Mouse (Mus musculus): ENCODE results near the gene Gla. TPM values are rescaled to one million over a fixed set of nuclear protein-coding genes. Genes with fewer than 3 reads are reported as not detected.

Gene Gla
- polyA plus RNA-seq, 1 experiment from 2014 or later, result 3.0 TPM

- Histone ChIP-seq H3K4me3 (ENCODE audit: low read depth, low read length) (no peak overlapping the region), H3K9ac (no peak overlapping the region), H3K9me3 (ENCODE audit: low read depth, low read length) (no peaks in the 10 kb centered on the region), H3K27me3 (ENCODE audit: insufficient read depth, low read length) (no peaks in the 10 kb centered on the region), H3K4me1 (ENCODE audit: insufficient read depth) (no peaks in the 10 kb centered on the region), H3K4me2 (no peak overlapping the region), H3K27ac (ENCODE audit: low read depth) (no peak overlapping the region), H3K36me3 (ENCODE audit: insufficient read depth) (no peaks in the 10 kb centered on the region)
- DNase-seq, result no peak
- WGBS, result 46% methylated on average over 3 of the region's 3 CpGs
- no peak for ATAC-seq (ENCODE audit: insufficient read depth)
- TF ChIP-seq CTCF (IDR thresholded peaks at IDR 0.05; ENCODE audit: low read depth), result no peak
Observed at GRCm38 (mm10) chrX:134635111-134635510, 34.2 kb upstream of the Gla start.

DNA sequence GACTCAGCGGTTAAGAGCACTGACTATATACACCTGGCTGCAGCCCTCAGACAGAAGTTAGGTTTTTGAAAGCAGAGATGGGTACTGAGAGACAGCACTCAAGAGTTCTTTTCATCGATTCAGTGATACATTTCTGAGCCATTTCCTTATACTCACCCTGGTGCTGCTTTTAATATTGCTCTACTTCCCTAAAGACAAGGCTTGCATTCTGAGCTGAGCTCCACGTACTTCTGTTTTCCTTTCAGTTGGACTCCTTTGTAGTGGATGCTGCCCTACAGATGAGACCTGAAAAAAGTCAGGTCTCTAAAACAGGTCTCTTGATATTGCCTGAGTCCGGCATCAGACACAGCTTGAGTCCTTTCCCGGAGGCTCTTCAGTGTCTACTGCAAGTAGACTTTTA, 31.8 kb upstream of the Gla start:
- ATAC-seq (ENCODE audit: insufficient read depth), result no peak
- no peak for DNase-seq
- no peak overlapping the region for H3K27ac ChIP-seq (ENCODE audit: low read depth)

GRCm38 (mm10) chrX:134628200-134628599, 27.3 kb upstream of the Gla start:
- no peak overlapping the region for H3K9ac ChIP-seq
- no peaks in the 10 kb centered on the region for H3K27me3 ChIP-seq (ENCODE audit: insufficient read depth, low read length)
- H3K4me2 ChIP-seq, result no peak overlapping the region
- WGBS, result 62% methylated on average over 2 of the region's 2 CpGs
- DNase-seq, result no peak
- ATAC-seq (ENCODE audit: insufficient read depth), result no peak
- H3K9me3 ChIP-seq (ENCODE audit: low read depth, low read length), result no peaks in the 10 kb centered on the region
- no peaks in the 10 kb centered on the region for H3K36me3 ChIP-seq (ENCODE audit: insufficient read depth)
- no peak for TF ChIP-seq CTCF (IDR thresholded peaks at IDR 0.05; ENCODE audit: low read depth)
- H3K4me1 ChIP-seq (ENCODE audit: insufficient read depth), result no peaks in the 10 kb centered on the region
- no peak overlapping the region for H3K27ac ChIP-seq (ENCODE audit: low read depth)
- H3K4me3 ChIP-seq (ENCODE audit: low read depth, low read length), result no peak overlapping the region

More for the DNA sequence above, 31.8 kb upstream of the Gla start:
- Histone ChIP-seq H3K4me3 (ENCODE audit: low read depth, low read length) (no peak overlapping the region), H3K4me1 (ENCODE audit: insufficient read depth) (no peaks in the 10 kb centered on the region), H3K9ac (no peak overlapping the region), H3K27me3 (ENCODE audit: insufficient read depth, low read length) (no peaks in the 10 kb centered on the region), H3K36me3 (ENCODE audit: insufficient read depth) (no peaks in the 10 kb centered on the region), H3K9me3 (ENCODE audit: low read depth, low read length) (no peaks in the 10 kb centered on the region), H3K4me2 (no peak overlapping the region)
- 90% methylated on average over 5 of the region's 5 CpGs for WGBS
- no peak for TF ChIP-seq CTCF (IDR thresholded peaks at IDR 0.05; ENCODE audit: low read depth)

GRCm38 (mm10) chrX:134623350-134623749, 22.4 kb upstream of the Gla start:
- Histone ChIP-seq H3K4me1 (ENCODE audit: insufficient read depth) (no peaks in the 10 kb centered on the region), H3K4me3 (ENCODE audit: low read depth, low read length) (no peak overlapping the region), H3K27ac (ENCODE audit: low read depth) (no peak overlapping the region), H3K4me2 (no peak overlapping the region), H3K36me3 (ENCODE audit: insufficient read depth) (no peaks in the 10 kb centered on the region), H3K9me3 (ENCODE audit: low read depth, low read length) (no peaks in the 10 kb centered on the region), H3K9ac (no peak overlapping the region), H3K27me3 (ENCODE audit: insufficient read depth, low read length) (no peaks in the 10 kb centered on the region)
- DNase-seq (no peak), ATAC-seq (ENCODE audit: insufficient read depth) (no peak)
- TF ChIP-seq CTCF (IDR thresholded peaks at IDR 0.05; ENCODE audit: low read depth), result no peak
- 49% methylated on average over 4 of the region's 4 CpGs for WGBS

GRCm38 (mm10) chrX:134621685-134622084, 20.8 kb upstream of the Gla start:
- Histone ChIP-seq H3K9ac (no peak overlapping the region), H3K4me3 (ENCODE audit: low read depth, low read length) (no peak overlapping the region), H3K27ac (ENCODE audit: low read depth) (no peak overlapping the region), H3K36me3 (ENCODE audit: insufficient read depth) (no peaks in the 10 kb centered on the region), H3K4me1 (ENCODE audit: insufficient read depth) (no peaks in the 10 kb centered on the region), H3K27me3 (ENCODE audit: insufficient read depth, low read length) (no peaks in the 10 kb centered on the region), H3K4me2 (no peak overlapping the region), H3K9me3 (ENCODE audit: low read depth, low read length) (no peaks in the 10 kb centered on the region)
- DNase-seq, result no peak
- WGBS, result 74% methylated on average over 3 of the region's 3 CpGs
- no peak for ATAC-seq (ENCODE audit: insufficient read depth)
- TF ChIP-seq CTCF (IDR thresholded peaks at IDR 0.05; ENCODE audit: low read depth), result no peak

DNA sequence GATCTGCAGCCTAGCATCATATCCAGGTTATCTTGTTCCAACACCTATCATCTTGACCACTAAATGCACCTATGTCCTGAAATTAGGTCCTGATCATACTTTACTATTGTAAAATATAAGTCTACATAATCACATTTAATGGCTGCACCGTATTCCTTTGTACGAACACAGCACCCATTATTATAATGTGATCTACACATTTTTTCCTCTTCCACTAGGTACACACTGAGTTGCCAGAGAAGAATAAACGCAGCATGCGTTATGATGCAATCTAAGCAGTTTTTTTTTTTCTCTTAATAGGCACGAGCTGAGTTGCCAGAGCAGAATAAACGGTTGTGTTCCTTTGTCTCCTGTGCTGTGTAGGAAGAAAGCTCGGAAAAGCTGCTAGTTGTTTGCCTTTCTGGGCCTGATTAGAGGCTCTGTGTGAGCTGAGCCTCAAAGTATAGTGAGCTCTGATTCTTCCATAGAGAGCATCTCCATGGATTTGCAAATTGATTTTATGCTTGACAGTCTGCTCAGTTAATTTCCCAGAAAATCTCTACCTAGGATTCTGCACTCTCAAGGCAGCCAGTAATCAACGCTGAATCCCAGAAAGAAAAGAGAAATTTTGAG, 19.4 kb upstream of the Gla start:
- Histone ChIP-seq H3K36me3 (ENCODE audit: insufficient read depth) (no peaks in the 10 kb centered on the region), H3K4me1 (ENCODE audit: insufficient read depth) (no peaks in the 10 kb centered on the region), H3K4me3 (ENCODE audit: low read depth, low read length) (no peak overlapping the region), H3K27me3 (ENCODE audit: insufficient read depth, low read length) (no peaks in the 10 kb centered on the region), H3K4me2 (no peak overlapping the region), H3K9ac (no peak overlapping the region), H3K9me3 (ENCODE audit: low read depth, low read length) (no peaks in the 10 kb centered on the region), H3K27ac (ENCODE audit: low read depth) (no peak overlapping the region)
- TF ChIP-seq CTCF (IDR thresholded peaks at IDR 0.05; ENCODE audit: low read depth), result no peak
- DNase-seq (peak; percentile 4), ATAC-seq (ENCODE audit: insufficient read depth) (no peak)
- WGBS, result 52% methylated on average over 8 of the region's 8 CpGs

DNA sequence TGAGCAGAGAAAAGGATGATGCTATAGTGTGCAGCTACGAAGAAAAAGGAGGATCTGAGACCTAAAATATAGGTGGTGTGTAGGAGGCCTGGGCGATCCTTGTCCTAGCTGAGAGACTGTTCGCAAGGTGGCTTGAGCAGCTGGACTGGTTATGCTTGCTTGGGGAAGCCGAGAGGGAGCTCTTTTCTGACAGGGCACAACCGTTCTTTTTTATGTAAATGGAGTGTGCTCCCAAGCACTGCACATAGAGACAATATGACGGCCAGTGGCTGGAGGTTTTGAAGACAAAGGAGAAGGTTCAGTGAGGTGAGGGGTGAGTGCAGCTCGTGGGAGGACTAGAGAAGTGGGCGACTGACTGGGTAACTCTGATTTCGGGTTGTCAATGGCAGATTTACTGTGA, 18.8 kb upstream of the Gla start:
- WGBS, result 54% methylated on average over 9 of the region's 9 CpGs
- no peak overlapping the region for H3K4me2 ChIP-seq
- no peak for TF ChIP-seq CTCF (IDR thresholded peaks at IDR 0.05; ENCODE audit: low read depth)
- DNase-seq, result no peak
- no peak overlapping the region for H3K9ac ChIP-seq
- no peaks in the 10 kb centered on the region for H3K4me1 ChIP-seq (ENCODE audit: insufficient read depth)
- no peak for ATAC-seq (ENCODE audit: insufficient read depth)
- no peaks in the 10 kb centered on the region for H3K36me3 ChIP-seq (ENCODE audit: insufficient read depth)
- H3K27ac ChIP-seq (ENCODE audit: low read depth), result no peak overlapping the region
- no peaks in the 10 kb centered on the region for H3K9me3 ChIP-seq (ENCODE audit: low read depth, low read length)
- no peak overlapping the region for H3K4me3 ChIP-seq (ENCODE audit: low read depth, low read length)
- H3K27me3 ChIP-seq (ENCODE audit: insufficient read depth, low read length), result no peaks in the 10 kb centered on the region

- 55% methylated on average over 2 of the region's 2 CpGs for WGBS
- no peaks in the 10 kb centered on the region for H3K36me3 ChIP-seq (ENCODE audit: insufficient read depth)
- no peaks in the 10 kb centered on the region for H3K4me1 ChIP-seq (ENCODE audit: insufficient read depth)
- peak; percentile 24 for TF ChIP-seq CTCF (IDR thresholded peaks at IDR 0.05; ENCODE audit: low read depth)
- ATAC-seq (ENCODE audit: insufficient read depth) (no peak), DNase-seq (no peak)
- H3K9ac ChIP-seq, result no peak overlapping the region
- H3K4me2 ChIP-seq, result no peak overlapping the region
- H3K4me3 ChIP-seq (ENCODE audit: low read depth, low read length), result no peak overlapping the region
- no peaks in the 10 kb centered on the region for H3K9me3 ChIP-seq (ENCODE audit: low read depth, low read length)
- no peaks in the 10 kb centered on the region for H3K27me3 ChIP-seq (ENCODE audit: insufficient read depth, low read length)
- H3K27ac ChIP-seq (ENCODE audit: low read depth), result no peak overlapping the region
Observed at GRCm38 (mm10) chrX:134614306-134614705, 13.4 kb upstream of the Gla start.

All from lung, embryonic 14.5 days (tissue).